Mouse (Mus musculus) thymus, postnatal 10 days (tissue): ENCODE results near the gene B3glct.

ENCODE experiments used
- DNase-seq, 2 experiments: peaks; one replicate each; pipeline ENCODE4 v3.0.0; 2021; ENCODE audit warnings: low spot score in 2 of 2

B3glct gene

DNA sequence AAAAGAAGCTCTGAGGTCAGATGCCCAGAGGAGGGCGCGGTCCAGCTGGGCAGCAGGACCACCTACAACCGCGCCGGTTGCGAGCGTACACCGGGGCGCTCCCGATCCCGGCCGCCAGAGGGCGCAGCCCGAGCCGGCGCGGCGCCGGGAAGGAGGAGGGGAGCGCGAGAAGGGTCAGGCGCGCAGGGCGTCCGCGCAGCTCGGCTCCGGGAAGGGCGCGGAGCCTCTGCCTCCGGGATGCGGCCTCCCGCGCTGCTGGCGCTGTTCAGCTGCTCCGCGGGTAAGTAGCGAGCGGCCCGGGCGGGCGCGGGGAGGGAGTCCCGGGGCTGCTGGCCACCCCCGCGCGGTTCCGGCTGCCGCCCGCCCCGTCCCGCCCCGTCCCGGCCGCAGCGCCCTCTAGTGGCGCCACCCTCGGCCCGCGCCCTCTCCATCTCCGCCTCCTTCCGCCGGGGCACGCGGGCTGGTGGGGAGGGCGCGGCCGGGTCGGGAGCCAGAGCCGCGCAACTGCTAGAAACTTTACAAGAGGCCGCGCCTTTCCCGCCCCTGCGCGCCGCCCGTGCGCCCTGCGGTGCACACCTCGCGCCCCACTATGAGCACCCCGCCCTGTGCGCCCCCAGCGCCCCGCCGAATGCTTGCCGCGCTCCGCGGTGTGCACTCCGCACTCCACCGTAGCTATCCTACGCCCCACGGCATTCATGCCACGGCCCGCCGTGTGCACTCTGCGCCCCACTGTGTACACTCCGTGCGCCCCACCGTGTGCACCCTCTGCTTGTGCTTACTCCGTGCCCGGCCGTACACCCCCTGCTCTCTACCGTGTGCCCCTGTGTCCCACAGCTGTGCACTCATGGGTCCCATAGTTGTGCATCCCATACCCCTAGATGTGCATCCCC, at the start of gene B3glct:
B3glct (plus strand) TSS at position 131 of the 890 bp plus-strand sequence.
- peak; percentile 78 to 94 for DNase-seq

DNA sequence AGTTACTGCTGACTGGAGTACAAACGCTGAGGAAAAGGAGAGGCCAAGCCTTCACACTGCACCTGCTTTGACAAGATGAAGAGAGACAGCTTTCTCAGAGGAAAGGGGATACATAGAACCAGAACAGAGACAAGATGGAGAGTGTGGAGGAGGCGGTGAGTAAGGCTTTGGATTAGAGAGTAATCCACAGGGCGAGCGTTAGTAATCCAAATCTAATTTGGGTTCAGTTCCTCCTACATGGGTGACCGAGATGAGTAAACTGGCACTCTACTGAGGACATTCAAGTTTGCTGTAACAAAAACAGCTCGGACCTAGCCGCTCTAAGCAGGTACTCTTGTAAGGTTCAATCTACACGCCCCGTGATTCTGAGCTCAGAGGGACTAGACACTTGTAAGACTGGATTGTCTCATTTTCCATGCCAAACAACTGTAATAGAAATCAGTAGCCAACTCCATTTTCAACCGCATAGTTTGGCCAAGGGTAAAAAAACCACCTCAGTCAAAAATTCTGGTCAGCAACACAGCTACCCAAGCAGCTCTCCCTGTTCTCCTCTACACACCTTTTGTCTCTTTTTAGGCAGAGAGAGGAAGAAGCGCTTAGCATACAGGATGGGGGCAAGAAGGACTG, 43.5 kb upstream of the B3glct start:
- DNase-seq: no peak

DNA sequence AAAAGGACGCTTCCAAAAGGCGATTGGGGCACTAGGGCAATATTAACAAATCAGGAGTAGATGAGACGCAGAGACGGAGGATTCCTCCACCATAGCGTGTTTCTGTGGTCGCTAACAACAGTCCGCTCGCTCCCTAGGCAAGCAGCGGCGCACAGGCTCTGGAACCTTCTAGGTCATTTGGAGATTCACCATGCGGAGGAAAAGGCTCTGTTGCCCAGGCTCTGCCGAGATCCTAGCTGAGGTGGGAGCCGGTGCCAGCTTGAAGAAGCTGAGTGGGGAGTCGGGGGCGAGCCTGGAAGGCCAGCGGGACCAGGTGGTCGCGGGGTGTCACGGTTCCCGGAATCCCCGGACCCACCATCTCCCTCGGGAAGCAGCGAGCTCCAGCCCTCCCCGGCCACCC, 42.5 kb upstream of the B3glct start:
- no peak for DNase-seq

DNA sequence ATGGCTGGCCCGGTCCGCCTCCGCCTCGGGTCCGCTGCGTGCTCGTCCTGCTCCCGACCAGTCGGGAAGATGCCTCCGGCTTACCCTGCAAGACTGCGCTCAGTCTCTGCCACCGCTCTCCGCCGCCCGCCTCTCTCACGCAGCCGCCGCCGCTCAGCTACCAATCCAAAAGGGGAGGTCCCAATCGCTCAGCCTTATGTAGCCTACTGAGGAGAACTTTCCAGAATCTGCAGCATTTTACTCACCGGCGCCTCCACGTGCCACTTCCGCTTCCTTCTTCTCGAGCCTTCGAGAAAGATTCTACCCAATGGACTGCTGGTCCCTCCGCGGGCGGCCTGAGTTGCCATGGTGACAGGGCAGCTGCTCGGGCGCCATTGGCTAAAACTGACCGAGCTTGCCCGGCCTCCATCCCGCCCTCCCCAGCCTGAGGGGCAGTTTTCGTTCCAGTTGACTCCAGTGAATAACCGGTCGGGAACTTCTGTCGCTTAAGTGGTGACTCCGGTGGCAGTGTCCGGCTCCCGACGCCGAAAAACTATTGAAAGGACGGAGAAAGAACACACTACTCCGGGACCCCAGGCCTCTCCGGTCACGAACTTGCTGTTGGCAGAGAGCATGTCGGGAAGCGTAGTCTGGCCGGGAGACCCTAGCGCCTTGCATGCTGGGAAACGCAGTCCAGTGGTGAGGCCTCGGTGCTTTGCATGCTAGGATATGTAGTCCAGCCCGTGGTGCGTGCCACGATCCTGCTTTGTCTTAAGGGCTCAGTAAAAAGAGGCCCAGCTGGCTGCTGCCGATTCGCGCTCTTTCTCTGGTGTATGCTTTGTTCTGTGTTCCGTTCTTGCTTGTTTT, 41.7 kb upstream of the B3glct start, which contains the start of gene Hsph1:
Hsph1 (minus strand) TSS at position 302 of the 846 bp plus-strand sequence.
- DNase-seq: peak; percentile 94 to 98

DNA sequence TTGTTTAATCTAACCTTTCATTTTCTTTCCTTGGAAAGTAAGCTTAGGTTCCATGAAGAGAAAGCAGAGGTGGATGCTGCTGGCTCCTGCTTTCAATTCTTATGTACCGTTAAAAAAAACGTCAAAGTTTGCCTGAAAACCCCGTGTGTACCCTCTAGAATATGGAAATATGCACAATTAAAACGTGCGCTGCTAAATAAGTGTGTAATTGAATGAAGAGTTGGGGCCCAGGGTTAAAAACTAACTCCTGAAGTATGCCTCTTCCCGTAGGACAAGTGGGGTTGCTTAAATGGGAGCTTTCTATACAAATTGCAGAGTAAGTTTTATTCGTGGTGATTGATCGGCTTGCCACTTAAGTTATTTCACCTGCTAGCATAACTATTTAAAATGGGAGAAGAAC, 40.7 kb upstream of the B3glct start:
- DNase-seq: no peak

DNA sequence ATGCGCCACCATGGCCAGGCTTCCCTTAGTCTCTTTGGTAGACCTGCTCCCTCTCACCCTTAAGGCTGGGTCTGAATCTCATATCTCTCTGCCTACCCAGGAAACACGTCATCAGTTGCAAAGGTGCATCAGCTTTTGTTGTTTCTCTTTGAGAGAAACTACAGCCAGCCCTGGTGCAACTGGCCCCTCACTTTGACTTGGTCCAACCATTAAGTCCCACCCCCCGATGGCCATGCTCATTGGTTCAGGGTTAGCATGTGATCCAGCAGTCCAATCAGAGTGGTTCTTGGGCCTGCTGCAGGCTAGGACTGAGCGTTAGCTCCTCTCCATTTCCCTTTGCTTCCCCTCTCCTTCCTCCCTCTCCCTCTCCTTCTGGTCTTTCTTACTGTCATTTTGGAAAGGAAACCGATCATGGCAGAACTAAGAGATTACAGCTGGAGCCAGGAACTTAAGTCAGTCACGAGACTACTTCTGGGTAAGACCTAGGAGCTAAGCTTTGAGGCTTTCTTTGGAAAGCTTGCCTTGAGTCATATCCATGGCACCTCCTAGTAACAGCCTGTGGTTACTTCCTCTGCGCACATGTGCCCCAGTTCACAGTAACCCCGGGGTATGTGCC, 36.6 kb upstream of the B3glct start:
- DNase-seq: no peak

DNA sequence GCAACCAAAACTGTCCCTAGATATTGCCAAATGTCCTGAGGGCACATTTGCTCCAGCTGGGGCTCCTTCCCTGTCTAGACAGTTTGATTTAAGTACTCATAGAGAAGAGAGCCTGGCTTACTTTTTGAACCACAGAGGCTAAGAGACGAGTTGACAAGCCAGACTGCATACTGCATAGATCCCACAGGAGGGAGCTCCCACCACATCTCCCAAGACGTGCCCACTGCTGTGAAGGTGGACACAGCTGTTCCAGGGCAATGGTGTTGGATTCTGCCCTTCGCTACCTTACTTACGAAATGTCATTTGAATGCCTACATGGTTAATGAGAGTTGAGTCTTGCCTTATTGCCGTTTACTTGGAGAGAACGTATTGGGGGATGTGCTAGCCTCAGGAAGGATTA, 35.7 kb upstream of the B3glct start:
- no peak for DNase-seq

DNA sequence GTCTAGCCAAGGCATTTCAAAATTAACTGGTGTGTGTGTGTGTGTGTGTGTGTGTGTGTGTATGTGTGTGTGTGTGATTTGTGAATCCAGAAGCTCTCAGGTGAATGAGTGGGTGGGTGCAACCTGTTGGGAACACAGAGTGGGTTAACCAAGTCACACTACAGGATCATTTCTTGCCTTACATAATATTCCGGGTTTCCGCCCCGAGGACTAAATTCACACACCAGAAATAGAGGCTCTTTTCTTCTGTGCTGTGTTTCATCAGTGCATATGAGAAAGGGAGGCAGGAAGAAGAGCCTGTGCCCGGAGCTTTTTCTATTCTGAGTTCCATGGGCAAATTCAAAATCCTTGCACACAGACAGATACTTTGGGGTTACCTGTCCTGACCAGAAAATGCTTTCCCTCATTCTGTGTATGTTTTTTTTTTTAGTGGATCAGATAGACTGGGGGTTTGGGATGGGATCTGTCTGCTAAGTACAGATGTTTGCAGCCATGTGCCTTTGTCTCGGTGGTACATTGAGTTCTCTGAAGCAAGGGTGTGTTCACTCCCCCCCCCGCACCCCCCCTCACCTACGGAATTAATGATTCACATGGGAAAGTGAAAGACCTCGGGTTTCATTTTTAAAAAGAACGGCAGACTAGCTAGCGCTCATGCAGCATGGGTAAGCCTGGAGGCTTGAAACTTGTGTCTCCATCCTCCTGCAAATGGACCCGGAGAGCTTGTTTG, 35.1 kb upstream of the B3glct start:
- DNase-seq: no peak

DNA sequence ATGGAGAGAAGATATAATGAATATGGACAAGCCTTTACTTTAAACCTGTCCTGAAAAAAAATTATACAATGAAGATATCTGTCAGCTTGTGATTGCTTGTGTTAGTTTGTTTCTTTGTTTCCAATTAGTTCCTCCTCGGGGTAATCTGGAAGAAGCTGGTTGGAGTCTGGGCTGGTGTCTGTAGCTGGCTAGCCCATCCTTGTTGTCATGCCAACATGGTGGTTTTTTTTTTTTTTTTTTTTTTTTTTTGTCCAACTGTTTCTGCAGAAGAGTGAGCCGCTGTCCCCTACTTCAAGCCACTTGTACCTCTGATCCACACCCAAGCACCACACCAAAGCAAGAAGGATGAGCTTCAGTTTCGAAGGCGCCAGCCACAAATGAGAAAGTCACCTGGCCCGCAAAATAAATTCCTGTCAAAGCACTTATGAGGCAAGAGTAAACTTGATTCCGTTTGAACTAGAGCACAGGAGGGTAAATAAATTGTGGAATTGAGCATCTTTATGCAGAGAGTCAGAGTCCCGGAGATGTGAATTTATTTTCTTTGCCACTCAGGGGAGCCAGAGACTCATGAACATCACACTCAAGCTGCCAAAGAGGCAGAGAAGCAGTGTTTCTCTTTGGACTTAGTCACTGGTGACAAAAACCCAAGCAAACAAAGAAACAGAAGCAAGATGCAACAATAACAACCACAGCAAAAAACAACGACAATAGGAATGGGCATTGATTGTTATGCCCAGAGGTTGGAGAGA, 30.5 kb upstream of the B3glct start:
- DNase-seq: no peak

DNA sequence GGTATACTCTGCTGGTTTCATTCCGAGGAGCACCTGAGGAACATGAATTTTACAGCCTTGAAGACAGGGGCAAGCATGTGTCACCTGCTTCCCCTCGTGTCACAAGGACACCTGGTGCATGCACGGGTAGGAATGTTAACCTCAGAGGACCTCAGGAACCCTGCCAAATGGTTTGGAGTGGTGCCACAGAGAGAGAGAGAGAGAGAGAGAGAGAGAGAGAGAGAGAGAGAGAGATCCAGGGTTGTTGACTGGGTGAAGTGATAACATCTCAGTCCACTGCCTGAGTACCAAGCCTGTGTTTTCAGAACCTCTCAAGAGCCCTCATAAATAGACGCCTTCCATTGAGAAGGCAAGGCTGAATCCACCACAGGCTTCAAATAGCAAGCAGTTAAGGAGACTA, 29.8 kb upstream of the B3glct start:
- no peak for DNase-seq

DNA sequence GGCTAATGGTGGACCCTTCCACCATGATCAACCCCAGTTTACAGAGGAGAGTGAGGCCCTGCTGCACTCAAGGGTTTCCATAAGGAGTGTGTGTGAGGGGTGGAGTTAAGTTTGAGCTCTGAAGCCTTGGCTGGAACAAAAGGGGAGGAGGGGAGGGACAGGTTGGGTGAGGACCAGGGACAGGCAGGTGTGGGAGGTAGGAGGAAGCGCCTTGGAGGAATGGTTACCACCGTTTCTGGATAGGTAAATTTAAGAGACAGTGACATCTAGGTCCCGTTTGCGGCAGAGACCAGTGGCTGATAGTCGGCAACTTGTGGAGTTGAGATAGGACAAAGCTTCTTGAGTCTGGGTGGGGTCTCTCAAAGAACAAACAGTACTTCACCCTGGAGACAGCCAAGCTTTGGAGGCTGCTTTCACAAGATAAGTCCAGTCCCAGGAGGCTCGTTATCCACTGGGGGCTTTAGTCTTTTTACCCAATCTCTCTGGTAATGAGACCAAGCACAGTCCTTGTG, 29.1 kb upstream of the B3glct start:
- no peak for DNase-seq

DNA sequence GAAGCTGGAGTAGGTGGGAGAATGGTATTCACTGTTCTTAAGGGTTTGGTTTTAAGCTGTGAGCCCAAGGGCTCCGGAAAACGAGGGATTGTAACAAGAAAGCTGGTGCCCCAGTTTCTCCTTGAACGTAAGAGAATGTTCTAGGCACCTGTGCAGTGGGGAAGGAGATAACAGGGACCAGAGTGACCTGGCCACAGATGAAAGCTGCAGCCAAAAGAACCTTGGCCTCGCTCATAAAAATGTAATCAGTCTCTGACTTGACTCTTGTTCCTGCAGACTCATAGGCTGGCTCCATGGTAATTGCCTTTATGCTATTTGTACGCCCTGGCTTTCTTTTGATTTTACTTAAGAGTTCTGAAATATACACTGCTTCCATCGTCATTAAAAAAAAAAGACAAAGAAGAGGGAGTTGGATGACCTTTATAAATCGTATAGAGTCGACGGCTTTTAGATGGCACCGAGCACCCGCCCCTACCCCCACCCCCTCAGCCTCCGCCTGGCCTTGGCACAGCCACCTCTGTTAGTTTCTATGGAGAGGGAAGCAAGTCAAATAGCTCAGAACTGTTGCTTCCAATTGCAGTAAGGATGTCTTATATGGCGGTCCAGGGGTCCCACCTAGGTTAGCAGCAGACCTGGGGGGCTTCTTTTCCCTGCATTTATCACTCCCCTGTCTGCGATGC, 28.4 kb upstream of the B3glct start:
- no peak for DNase-seq

DNA sequence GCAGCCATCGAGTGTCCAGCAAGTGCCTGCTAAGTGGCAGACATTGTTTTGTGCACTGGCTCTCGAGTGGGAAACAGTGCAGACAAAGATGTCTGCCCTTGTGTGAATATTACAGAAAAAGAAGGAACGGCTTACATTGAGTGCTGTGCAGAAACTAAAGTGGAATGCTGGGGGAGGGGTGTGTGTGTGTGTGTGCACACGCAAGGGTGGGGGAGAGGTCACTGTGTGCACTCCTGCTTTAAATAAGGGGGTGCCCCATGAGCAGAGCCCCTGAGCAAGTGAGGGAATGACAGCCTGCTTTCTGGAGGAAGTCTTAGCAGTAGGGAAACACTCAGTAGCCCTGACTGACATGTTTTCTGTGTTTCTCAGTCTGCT, 27.9 kb upstream of the B3glct start:
- no peak for DNase-seq

DNA sequence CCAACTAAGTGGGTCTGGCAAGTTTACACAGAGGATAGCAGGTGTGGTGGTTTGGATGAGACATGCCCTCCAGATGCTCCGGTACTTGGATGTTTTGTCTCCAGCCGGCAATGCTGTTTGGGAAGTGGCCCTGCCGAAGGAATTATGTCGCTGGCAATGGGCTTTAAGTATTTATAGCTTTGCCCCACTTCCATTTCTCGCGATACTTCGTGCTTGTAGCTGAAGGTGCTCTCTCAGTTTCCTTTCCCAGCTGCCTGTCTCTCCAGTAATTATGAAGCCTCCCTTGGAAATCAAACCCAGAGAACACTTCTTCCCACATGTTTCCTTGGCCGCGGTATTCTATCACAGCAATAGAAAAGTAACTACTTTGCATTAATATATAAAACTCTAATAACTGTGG, 22.4 kb upstream of the B3glct start:
- DNase-seq: no peak

DNA sequence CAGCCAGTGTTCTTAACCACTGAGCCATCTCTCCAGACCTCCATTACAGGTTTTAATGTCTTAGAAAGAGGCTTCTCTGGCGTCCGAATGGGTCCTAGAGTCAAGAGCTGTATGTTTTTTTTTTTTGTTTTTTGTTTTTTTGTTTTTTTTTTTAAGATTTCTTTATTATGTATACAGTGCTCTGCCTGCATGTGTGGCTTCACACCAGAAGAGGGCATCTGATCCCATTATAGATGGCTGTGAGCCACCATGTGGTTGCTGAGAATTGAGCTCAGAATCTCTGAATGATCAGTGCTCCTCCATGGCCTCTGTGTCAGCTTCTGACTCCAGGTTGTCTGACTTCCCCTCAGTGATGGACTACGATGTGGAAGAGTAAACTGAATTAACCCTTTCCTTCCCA, 20.0 kb upstream of the B3glct start:
- DNase-seq: no peak

DNA sequence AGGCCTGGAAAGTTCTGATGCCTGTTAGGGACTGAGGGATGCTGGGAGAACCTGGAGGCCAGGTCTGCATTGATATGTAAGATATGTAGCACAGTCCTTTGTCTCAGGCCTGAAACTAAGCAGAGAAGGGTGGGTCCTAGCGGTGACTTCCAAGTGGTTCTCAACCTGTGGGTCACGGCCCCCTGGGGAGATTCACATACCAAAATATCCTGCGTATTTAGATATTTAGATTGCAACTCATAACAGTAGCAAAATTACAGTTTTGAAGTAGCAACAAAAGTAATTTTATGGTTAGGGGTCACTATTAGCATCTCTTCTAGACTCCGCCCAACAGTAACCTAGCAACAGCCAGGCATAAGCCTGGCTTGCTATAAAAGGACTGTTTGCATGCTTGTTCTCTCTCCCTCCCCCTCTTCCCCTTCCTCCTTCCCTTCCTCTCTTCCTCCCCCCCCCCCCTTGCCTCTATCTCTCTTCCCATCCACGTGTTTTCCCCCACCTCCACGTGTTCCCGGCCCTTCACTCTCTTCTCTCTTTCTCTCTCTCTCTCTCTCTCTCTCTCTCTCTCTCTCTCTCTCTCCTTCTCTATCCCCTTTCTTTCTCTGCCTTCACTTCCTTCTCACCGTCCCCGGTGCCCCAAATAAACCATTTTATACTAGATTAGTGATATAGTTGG, 19.2 kb upstream of the B3glct start:
- DNase-seq: no peak

DNA sequence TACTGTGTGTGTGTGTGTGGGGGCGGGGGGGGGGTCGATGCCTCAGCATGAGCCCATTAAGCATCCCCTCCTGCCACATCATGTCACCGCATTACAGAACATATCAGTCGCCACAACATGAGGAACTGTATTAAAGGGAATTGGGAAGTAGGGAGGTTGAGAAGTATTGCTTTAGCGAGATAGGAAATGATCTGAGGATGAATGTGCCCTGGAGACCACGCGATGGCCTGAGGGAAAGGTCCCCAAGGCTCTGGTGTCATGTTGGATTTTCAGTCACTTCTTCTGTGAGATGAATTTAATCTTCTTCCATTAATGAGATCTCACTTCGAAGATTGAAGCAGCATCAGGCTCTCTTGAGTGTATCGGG, 18.6 kb upstream of the B3glct start:
- no peak for DNase-seq

DNA sequence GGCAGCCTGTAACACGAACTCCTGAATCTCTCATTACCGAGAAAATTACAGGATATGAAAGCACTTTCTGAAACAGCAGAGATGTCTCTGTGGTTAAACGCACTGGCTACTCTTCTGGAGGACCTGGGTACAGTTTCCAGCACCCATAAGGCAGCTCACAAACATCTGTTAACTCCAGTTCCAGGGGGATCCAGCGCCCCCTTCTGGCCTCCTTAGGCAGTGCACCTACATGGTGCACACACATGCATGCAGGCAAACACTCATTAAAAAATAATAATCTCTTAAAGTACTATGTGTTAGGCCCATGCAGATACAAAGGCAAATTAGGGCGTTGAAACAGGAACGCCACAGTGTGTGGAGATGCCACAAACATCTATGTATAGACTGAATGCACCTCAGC, 16.6 kb upstream of the B3glct start:
- DNase-seq: no peak

DNA sequence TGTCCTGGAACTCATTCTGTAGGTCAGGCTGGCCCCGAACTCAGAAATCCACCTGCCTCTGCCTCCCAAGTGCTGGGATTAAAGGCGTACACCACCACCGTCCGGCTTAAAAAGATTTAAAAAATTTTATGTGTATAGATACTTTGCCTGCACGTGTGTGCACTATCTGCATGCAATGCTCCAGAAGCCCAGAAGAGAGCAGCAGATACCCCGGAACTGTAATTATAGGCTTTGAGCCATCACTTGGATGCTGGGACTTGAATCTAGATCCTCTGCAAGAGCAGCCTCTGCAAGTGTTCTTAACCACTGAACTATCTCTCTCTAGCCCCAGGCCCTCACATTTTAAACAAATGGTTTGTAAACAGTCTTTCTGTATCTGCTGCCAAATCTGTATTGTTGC, 15.1 kb upstream of the B3glct start:
- DNase-seq: no peak
